Mouse (Mus musculus) adrenal gland, postnatal 4 days (tissue): ENCODE results near the gene Snta1. TPM values are rescaled to one million over a fixed set of nuclear protein-coding genes. Genes with fewer than 3 reads are reported as not detected.
"Not testable (repeated sequence)": the region's sequence is repeated elsewhere in the genome, so short reads cannot be mapped to it uniquely, and the experiment has no call there.

ENCODE experiments used
- DNase-seq, 2 experiments: peaks; one replicate each; pipeline ENCODE4 v3.0.0; 2021 to 2022; ENCODE audit warnings: low spot score in 2 of 2, mixed read lengths in 2 of 2
- total RNA-seq, 2 experiments: library from RNA; stranded (reverse); gene quantifications; 2 replicates each; pipeline ENCODE4 v1.2.3; 2021

The Snta1 gene
- total RNA-seq, 2 experiments from 2014 or later = 29.2 to 30.1 TPM

DNA sequence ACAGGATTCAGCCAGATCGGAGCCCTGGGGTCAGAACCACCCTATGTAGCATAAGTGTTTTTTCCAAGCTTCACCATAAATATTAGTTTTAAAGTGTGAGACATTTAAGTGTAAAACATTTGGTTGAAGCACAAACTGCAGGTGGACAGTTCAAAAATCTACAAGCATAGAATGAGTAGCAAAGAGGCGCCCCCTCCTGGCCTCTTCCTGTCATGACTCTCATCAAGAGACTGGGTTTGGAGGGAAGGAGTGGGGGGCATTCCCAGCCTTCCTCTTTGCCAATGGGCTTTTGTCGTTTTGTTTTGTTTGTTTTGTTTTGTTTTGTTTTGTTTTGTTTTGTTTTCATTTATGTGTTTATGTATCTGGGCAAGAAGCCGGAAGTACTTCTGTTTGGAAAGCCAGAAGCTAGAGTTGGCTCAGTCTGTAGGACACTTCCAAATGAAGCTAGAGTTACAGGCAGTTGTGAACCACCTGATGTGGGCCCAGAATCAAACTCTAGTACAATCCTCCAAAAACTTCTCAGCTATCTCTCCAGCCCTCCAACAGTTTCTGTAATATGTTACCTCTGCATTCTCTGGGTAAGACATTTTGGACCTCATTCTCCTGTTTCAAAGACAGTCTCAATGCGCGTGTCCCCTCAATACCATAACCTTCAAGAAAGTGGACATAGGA is 33.8 kb downstream of the Snta1 start:
- no peak for DNase-seq

DNA sequence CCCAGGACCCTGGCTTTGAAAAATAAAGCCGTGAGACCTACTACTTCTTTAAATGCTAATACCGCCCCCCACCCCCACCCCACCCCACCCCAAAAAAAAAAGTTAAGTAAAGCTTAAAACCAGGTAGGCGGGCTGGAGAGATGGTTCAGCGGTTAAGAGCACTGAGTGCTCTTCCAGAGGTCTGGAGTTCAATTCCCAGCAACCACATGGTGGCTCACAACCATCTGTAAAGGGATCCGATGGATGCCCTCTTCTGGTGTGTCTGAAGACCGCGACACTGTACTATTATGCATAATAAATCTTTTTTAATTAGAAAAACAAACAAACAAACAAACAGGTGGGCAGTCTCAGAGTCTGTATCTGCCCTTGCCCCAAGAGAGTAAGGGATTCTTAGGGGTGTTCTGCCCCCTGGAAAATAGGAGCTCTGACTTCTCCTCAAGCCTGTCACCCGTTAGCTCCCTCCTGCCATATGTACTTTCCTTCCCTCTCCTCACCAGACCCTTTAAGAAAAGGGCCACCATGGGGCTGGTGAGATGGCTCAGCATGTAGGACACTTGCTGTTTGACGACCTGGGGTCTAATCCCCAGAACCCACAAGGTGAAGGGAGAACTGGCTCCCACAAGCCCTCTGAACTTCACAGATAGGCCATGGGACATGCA is 34.9 kb downstream of the Snta1 start, which contains the start of gene Cdk5rap1:
Gene Cdk5rap1 (minus strand): TSS at position 169 of the 659 bp plus-strand sequence.
- no peak for DNase-seq

DNA sequence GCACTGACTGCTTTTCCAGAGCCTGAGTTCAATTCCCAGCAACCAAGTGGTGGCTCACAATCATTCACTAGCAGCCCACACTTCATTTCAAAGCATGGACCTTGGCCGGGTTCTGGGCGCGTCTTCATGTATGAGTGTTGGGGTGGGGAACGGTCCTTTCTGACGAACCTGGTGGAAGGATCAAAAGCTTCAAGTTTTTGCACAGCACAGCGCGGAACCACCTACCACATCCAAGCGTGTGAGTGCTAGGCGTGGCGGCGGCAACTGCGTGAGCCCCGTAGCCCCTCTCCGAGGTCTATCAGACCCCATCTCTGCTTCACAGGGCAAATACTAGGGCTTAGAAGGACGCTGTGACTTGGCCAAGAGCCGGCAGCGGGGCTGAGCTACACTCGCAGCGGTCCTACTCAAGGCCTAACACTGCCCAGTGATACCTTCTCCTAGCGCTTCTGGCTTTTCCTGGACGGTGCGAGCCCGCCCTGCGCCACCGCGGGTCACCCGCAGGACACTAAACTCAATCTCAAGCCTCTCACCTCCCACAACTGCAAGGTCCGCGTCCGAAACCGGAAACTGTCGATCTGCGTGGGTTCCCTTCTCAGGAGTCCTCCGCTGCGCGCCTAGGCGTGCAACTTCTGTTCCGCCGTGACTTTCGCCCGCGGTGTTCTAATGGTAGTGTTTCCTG is 35.6 kb downstream of the Snta1 start:
- peak; percentile 78 to 83 for DNase-seq

DNA sequence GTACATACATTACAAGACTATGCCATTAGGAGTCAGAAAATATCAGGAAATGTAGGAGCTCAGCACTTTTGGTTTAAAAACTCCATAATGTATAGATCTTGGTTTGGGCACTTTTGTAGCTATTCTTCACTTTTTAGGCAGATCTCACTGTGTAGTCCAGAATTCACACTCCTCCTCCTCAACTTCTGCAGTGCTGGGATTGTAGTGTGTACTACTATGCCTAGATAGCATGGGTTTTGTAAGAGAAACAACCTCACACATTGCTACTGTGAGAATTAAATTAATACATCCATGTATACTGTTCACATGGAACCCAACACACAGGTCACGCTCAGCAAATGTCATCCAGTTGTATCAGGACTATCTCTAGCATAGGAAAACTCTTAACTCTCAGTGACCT is 40.4 kb downstream of the Snta1 start:
- DNase-seq = no peak

DNA sequence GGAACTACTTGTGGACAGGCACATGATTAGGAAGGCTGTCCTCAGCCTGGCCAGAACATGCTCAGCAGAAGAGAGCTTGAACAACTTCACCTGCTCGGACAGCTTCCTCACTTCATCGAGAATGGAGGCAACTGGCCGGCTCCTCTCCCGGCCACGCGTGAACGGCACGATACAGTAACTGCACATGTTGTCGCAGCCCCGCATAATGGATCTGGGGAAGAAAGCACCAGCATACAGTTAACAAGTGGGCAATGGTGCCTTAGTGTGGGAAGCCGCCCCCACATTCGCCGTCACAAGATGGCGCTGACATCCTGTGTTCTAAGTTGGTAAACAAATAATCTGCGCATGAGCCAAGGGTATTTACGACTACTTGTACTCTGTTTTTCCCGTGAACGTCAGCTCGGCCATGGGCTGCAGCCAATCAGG is 53.9 kb downstream of the Snta1 start:
- not testable (repeated sequence) for DNase-seq

DNA sequence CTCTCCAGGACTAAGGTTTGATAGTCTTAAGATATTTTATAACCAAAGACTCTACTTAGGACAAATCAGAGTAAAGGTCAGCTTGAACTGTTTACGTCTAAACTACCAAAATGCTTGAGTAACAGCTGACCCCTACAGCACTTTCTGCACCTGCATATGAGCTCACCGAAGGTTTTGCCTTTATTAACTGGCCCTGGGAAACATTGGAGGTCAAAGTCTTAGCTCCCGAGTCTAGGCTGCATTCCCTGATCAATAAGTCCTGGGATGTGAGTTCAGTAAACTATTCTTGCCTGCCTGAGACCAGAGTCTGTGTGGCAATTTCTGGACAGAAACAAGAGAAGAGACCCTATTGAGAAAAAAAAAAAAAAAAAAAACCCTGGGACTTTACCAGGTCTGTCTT is 59.7 kb downstream of the Snta1 start:
- no peak for DNase-seq

DNA sequence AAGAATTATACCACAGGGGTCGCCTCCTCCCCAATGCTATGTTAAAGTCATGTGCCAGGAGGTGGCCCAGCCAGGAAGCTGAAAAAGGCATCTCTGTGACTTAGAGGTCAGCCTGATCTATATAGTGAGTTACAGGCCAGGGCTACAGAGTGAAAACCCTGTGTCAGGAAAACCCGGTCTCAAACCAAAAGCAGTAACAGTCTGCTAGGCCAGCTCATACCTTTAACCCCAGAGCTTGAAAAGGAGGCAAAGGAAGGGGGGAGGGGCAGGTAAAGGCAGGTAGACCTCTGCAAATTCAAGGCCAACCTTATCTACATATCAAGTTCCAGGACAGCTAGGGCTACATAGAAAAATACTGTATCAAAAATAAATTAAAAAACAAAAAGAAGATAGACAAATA is 68.5 kb downstream of the Snta1 start:
- DNase-seq = no peak

DNA sequence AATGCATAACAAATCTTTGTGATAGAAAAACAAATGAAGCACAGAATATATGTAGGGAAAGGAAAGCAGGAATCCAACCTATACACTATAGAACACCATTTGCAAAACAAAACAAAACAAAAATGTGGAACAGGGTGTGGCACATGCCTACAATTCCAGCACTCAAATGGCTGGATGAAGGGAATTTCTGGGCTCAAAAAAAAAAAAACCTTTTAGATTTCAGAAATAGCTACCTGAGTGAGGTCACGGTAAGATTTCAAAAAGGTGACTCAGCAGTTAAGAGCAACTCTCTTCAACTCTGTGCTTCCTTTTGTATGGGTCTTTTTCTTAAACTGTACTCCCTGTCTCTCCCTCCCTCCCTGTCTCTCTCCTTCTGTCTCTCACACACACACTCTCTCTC is 69.7 kb downstream of the Snta1 start:
- DNase-seq = no peak

DNA sequence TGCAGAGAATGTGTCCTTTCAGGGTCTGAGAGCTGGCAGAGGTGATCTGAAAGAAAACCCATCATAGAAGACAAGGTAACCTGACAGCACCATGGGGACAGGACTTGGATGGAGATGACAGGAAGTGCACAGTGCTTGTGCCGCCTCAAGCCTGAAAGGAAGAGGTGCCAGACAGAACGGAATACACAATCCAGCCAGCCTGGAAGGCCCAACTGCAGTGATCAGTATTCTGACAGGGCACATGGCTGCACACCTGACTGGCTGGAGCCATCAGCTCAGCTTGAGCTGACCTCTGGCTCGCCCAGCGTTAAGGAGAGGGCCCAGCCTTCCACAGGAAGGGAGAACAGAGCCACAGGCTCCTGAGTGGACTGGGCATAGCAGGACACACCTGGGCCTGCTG is 72.3 kb downstream of the Snta1 start:
- DNase-seq = no peak

DNA sequence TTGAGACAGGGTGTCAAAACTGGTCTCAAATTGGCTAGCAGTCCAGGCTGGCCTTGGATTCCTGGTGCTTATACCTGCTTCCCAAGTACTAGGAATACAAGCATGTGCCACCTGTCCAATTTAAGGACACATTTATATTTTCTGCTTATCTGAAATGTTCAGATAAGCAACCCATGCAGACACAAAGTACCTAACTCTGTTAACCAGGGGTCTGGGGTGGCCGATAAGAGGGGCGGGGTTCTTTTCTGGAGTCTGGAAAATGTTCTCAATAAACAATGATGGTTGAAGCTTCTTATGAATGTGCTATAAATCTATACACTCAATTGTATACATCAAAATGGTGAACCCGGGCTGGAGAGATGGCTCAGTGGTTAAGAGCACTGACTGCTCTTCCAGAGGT is 81.0 kb downstream of the Snta1 start:
- DNase-seq = no peak

Other genes with a start within 250 kb of the Snta1 start
- not detected for gene Bpifa5, start 245.5 kb downstream of the Snta1 start, total RNA-seq
- gene Bpifb1, start 217.3 kb downstream of the Snta1 start, total RNA-seq = under 1 TPM; 0.11 to 0.25 TPM
- gene Bpifb5, start 184.4 kb downstream of the Snta1 start, total RNA-seq = not detected
- gene Bpifb9a, start 150.2 kb downstream of the Snta1 start, total RNA-seq = not detected
- gene Bpifb9b, start 100.9 kb downstream of the Snta1 start, total RNA-seq = not detected
- 10 to 100 TPM; 15.9 to 17.9 TPM for gene Cdk5rap1, start 35.1 kb downstream of the Snta1 start, total RNA-seq
- gene Cbfa2t2, start 28.4 kb upstream of the Snta1 start, total RNA-seq = 10 to 100 TPM; 45.8 to 60.4 TPM
- gene 1700003F12Rik, start 139.0 kb upstream of the Snta1 start, total RNA-seq = 1 to 10 TPM in 1 of 2 experiments, under 1 TPM in 1; 0.76 to 1.4 TPM
- under 1 TPM in 1 of 2 experiments, not detected in 1; 0.25 TPM for gene Actl10, start 143.7 kb upstream of the Snta1 start, total RNA-seq
- 1 to 10 TPM; 5.1 to 5.9 TPM for gene Necab3, start 150.8 kb upstream of the Snta1 start, total RNA-seq
- 10 to 100 TPM; 20.5 to 23.3 TPM for gene E2f1, start 161.8 kb upstream of the Snta1 start, total RNA-seq
- 10 to 100 TPM; 29.8 to 34.2 TPM for gene Pxmp4, start 195.6 kb upstream of the Snta1 start, total RNA-seq
- gene Zfp341, start 205.2 kb upstream of the Snta1 start, total RNA-seq = 1 to 10 TPM; 3.3 to 3.6 TPM
- 1 to 10 TPM in 1 of 2 experiments, under 1 TPM in 1; 0.71 to 1.3 TPM for gene 4930519P11Rik, start 205.3 kb upstream of the Snta1 start, total RNA-seq
- 100 to 1,000 TPM; 214 to 228 TPM for gene Chmp4b, start 243.6 kb upstream of the Snta1 start, total RNA-seq